Mouse (Mus musculus) ES-E14 (cell line): Measurements from ENCODE around the gene Nrtn. TPM values are rescaled to one million over a fixed set of nuclear protein-coding genes. Genes with fewer than 3 reads are reported as not detected.

Source experiments
- DNase-seq: peaks from one replicate; pipeline ENCODE4 v3.0.0-alpha.2; 2013; ENCODE audit warnings: low read depth, low spot score
- H3K27ac ChIP-seq: 2 replicates; pipeline ENCODE4 v1.5.1; 2012; ENCODE audit warnings: low read depth, mild to moderate bottlenecking, low read length, moderate library complexity, mixed read lengths; ENCODE audit not compliant: poor library complexity, insufficient read depth, severe bottlenecking
- H3K36me3 ChIP-seq: 2 replicates; pipeline ENCODE4 v1.6.1; 2012; ENCODE audit warnings: mild to moderate bottlenecking, low read length, moderate library complexity, mixed read lengths; ENCODE audit not compliant: control insufficient read depth, poor library complexity, insufficient read depth, severe bottlenecking
- H3K4me1 ChIP-seq, 2 experiments: fragments of 150-350 bp in 1 of 2; sonication (generic) in 1 of 2; 2 replicates each; pipeline ENCODE4 v1.6.1; 2012; ENCODE audit warnings: low read length in 2 of 2, mild to moderate bottlenecking in 1 of 2, mixed read lengths in 1 of 2; ENCODE audit not compliant: control insufficient read depth in 2 of 2, insufficient read depth in 2 of 2, poor library complexity in 1 of 2
- H3K4me3 ChIP-seq, 2 experiments: fragments of 150-350 bp in 1 of 2; sonication (generic) in 1 of 2; 2 replicates each; pipeline ENCODE4 v1.5.1; 2012; ENCODE audit warnings: low read length in 2 of 2, low read depth in 1 of 2, mild to moderate bottlenecking in 1 of 2, mixed read lengths in 1 of 2; ENCODE audit not compliant: insufficient read depth in 1 of 2, poor library complexity in 1 of 2, severe bottlenecking in 1 of 2
- H3K9ac ChIP-seq: 2 replicates; pipeline ENCODE4 v1.6.1; 2012; ENCODE audit warnings: low read depth, mild to moderate bottlenecking, low read length, mixed read lengths; ENCODE audit not compliant: poor library complexity, insufficient read depth, severe bottlenecking
- H3K9me3 ChIP-seq: fragments of 150-350 bp; sonication (generic); 2 replicates; pipeline ENCODE4 v1.6.1; 2012; ENCODE audit warnings: low read depth, mild to moderate bottlenecking, low read length; ENCODE audit not compliant: control insufficient read depth, insufficient read depth
- CHD2 ChIP-seq: IDR thresholded peaks from 2 replicates; pipeline ENCODE4 v1.6.1; 2014; ENCODE audit warnings: mild to moderate bottlenecking, low read depth, low read length, inconsistent platforms
- HCFC1 ChIP-seq: IDR thresholded peaks from 2 replicates; pipeline ENCODE4 v1.6.1; 2012; ENCODE audit warnings: low read length, inconsistent platforms, borderline replicate concordance; ENCODE audit not compliant: insufficient read depth
- MAFK ChIP-seq: IDR thresholded peaks from 2 replicates; pipeline ENCODE4 v1.6.1; 2014; ENCODE audit warnings: mild to moderate bottlenecking, low read depth, low read length, inconsistent platforms; ENCODE audit not compliant: insufficient read depth
- ZC3H11A ChIP-seq: IDR thresholded peaks from 2 replicates; pipeline ENCODE4 v1.6.1; 2012; ENCODE audit warnings: low read depth, mild to moderate bottlenecking, inconsistent platforms, low read length, borderline replicate concordance
- ZNF384 ChIP-seq: IDR thresholded peaks from 2 replicates; pipeline ENCODE4 v1.6.1; 2012; ENCODE audit warnings: low read depth, low read length, inconsistent platforms
- in situ Hi-C, 2 experiments: fragments of 600-800 bp; cut with MboI; formaldehyde crosslinking; loops; one replicate each; pipeline ENCODE4 v1.15.1; 2025; ENCODE audit warnings: low sequenced_read_pairs in 2 of 2, inconsistent platforms in 1 of 2; ENCODE audit not compliant: unreplicated experiment in 2 of 2
- total RNA-seq: library from RNA; depleted of rRNA; stranded (reverse); fragments of 300-350 nt; gene quantifications from 2 replicates; pipeline ENCODE4 v1.2.3, GENCODE M21; 2012

Gene Nrtn
- total RNA-seq, 1 experiment = 8.4 TPM

GRCm38 (mm10) chr17:56780291-56780978 lies 23.1 kb upstream of the Nrtn start:
- in situ Hi-C loops = no loop called here
- H3K27ac ChIP-seq = no peak overlapping the region
- peaks cover 61% of the 10 kb centered on the region for H3K36me3 ChIP-seq
- no peak for TF ChIP-seq ZC3H11A
- TF ChIP-seq CHD2 = no peak
- no peak for TF ChIP-seq MAFK
- TF ChIP-seq HCFC1 = no peak
- TF ChIP-seq ZNF384 = no peak
- H3K4me3 ChIP-seq = no peak overlapping the region
- no peak for DNase-seq
- H3K9ac ChIP-seq = no peak overlapping the region
- no peaks in the 10 kb centered on the region for H3K4me1 ChIP-seq
- no peaks in the 10 kb centered on the region for H3K9me3 ChIP-seq

DNA sequence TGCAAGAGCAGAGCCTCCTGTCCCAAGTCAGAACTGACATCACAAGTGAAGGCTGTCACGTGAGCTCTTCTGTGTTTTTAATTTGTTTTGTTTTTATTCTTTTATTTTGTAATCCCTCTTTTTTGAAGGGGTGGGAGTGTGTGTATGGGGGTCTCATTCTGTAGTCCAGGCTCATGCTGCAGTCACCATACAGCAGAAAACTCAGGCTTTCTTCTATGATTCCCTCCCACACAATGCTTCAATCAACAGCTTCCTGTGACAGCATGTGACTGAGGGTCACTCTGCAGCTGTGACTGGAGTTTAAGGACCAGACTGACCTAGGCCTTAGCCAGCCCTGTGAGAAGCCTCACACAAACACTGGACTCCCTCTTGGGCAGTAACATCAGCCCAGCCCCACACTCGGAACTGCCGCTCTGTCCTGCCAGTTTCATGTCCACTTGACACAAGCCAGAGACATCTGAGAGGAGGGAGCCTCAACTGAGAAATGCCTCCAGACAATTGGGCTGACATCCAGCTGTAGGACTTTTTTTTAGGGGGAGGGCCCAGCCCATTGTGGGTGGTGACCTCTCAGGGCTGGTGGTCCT lies 21.5 kb upstream of the Nrtn start:
- no peak for DNase-seq
- TF ChIP-seq ZC3H11A (no peak), CHD2 (no peak)
- Histone ChIP-seq H3K36me3 (peaks cover 46% of the 10 kb centered on the region), H3K4me1 (no peaks in the 10 kb centered on the region), H3K9me3 (no peaks in the 10 kb centered on the region), H3K4me3 (no peak overlapping the region), H3K27ac (no peak overlapping the region; the same call in 1 of the 2 replicates), H3K9ac (no peak overlapping the region)
- in situ Hi-C loops = no loop called here

GRCm38 (mm10) chr17:56777568-56777967 lies 20.2 kb upstream of the Nrtn start:
- H3K4me1 ChIP-seq = no peaks in the 10 kb centered on the region
- H3K36me3 ChIP-seq = peaks cover 39% of the 10 kb centered on the region
- in situ Hi-C loops = no loop called here

DNA sequence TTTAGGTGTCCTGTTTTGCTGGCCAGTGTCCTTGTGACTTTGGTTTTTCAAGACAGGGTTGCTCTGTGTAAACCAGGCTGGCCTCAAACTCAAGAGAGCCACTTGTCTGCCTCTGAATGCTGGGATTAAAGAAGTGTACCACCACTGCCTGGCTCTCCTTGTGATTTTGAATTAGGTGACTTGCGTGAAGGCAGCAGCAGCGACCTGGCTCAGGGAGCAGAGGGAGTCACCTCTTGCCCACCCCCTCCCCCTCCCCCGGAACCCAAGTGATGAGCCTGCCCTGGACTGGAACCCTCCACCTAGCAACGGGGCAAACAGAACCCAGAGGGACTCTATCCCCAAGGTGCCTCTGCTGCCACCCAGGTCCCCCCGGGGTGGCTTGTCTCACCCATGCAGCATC lies 12.6 kb upstream of the Nrtn start, which contains the start of gene Prr22:
TSS of gene Prr22 (plus strand) at position 301 of the 400 bp plus-strand sequence.
- TF ChIP-seq ZC3H11A (no peak), HCFC1 (no peak), CHD2 (no peak), ZNF384 (no peak), MAFK (no peak)
- in situ Hi-C loops = no loop called here
- H3K36me3 ChIP-seq = peaks cover 35% of the 10 kb centered on the region

More at GRCm38 (mm10) chr17:56777568-56777967, 20.2 kb upstream of the Nrtn start:
- DNase-seq = no peak
- Histone ChIP-seq H3K9me3 (no peaks in the 10 kb centered on the region), H3K9ac (no peak overlapping the region), H3K27ac (no peak overlapping the region; the same call in 1 of the 2 replicates), H3K4me3 (no peak overlapping the region)
- no peak for TF ChIP-seq MAFK
- no peak for TF ChIP-seq ZNF384
- TF ChIP-seq HCFC1 = no peak
- no peak for TF ChIP-seq CHD2
- TF ChIP-seq ZC3H11A = no peak

More for the DNA sequence above, 12.6 kb upstream of the Nrtn start, which contains the start of gene Prr22:
- Histone ChIP-seq H3K9me3 (no peaks in the 10 kb centered on the region), H3K4me1 (peaks cover 0 to 14% of the 10 kb centered on the region in 2 experiments; a peak in 1 of 4 replicates), H3K4me3 (no peak within 1 kb of the TSS), H3K9ac (no peak within 1 kb of the TSS), H3K27ac (no peak within 1 kb of the TSS)
- no peak for DNase-seq
